Mouse (Mus musculus) neural tube, embryonic 10.5 days (tissue): ENCODE results near the gene Mettl5.

Experiments
- DNase-seq: peaks from one replicate; pipeline ENCODE4 v3.0.0-alpha.2; 2017; ENCODE audit warnings: low spot score; ENCODE audit errors: extremely low spot score

Gene Mettl5

GRCm38 (mm10) chr2:69857882-69858281 lies 27.5 kb downstream of the Mettl5 start:
- no peak for DNase-seq

- no peak for DNase-seq
Observed at GRCm38 (mm10) chr2:69856392-69856791, 29.0 kb downstream of the Mettl5 start.

GRCm38 (mm10) chr2:69851427-69852058 lies 33.9 kb downstream of the Mettl5 start:
- DNase-seq = no peak

- no peak for DNase-seq
Observed at GRCm38 (mm10) chr2:69849215-69849614, 36.2 kb downstream of the Mettl5 start.

- DNase-seq = no peak
Observed at GRCm38 (mm10) chr2:69840261-69840660, 45.2 kb downstream of the Mettl5 start.

- no peak for DNase-seq
Observed at GRCm38 (mm10) chr2:69838707-69839106, 46.7 kb downstream of the Mettl5 start.

- no peak for DNase-seq
Observed at GRCm38 (mm10) chr2:69837996-69838395, 47.4 kb downstream of the Mettl5 start.

GRCm38 (mm10) chr2:69837244-69837967 lies 48.0 kb downstream of the Mettl5 start:
- no peak for DNase-seq

- no peak for DNase-seq
Observed at GRCm38 (mm10) chr2:69830116-69830515, 55.3 kb downstream of the Mettl5 start.

- no peak for DNase-seq
Observed at GRCm38 (mm10) chr2:69829680-69830079, 55.7 kb downstream of the Mettl5 start.

- DNase-seq = no peak
Observed at GRCm38 (mm10) chr2:69828031-69828430, 57.4 kb downstream of the Mettl5 start.

- no peak for DNase-seq
Observed at GRCm38 (mm10) chr2:69826380-69826779, 59.0 kb downstream of the Mettl5 start.

- no peak for DNase-seq
Observed at GRCm38 (mm10) chr2:69825898-69826297, 59.5 kb downstream of the Mettl5 start.

GRCm38 (mm10) chr2:69823129-69823677 lies 62.2 kb downstream of the Mettl5 start:
- peak; percentile 74 for DNase-seq

GRCm38 (mm10) chr2:69822361-69823128 lies 62.9 kb downstream of the Mettl5 start:
- peak; percentile 82 for DNase-seq

GRCm38 (mm10) chr2:69821711-69822110 lies 63.7 kb downstream of the Mettl5 start, which contains the start of gene Klhl23:
Klhl23 (plus strand) TSS chr2:69821944.
- peak; percentile 31 for DNase-seq
